Mouse (Mus musculus) neural tube, embryonic 11.5 days (tissue): ENCODE data around the gene Gm49353. TPM values are rescaled to one million over a fixed set of nuclear protein-coding genes. Genes with fewer than 3 reads are reported as not detected.
A peak's percentile ranks its signal among the peaks of the same experiment; 100 is the strongest.

Experiments
- ATAC-seq: fragments of 200-750 bp; cut with Nextera tagmentation; 2 replicates; pipeline ENCODE4 v1.8.0; 2017; ENCODE audit warnings: moderate number of reproducible peaks, mild to moderate bottlenecking, moderate TSS enrichment, moderate library complexity; ENCODE audit not compliant: insufficient read depth, low FRiP score, low TSS enrichment
- DNase-seq: peaks from one replicate; pipeline ENCODE4 v3.0.0-alpha.2; 2015; ENCODE audit warnings: low spot score
- H3K27ac ChIP-seq: fragments of 300-500 bp; sonication (generic); 2 replicates; pipeline ENCODE4 v1.5.1; 2014; ENCODE audit warnings: low read depth, mild to moderate bottlenecking, low read length
- H3K27me3 ChIP-seq: fragments of 300-500 bp; sonication (generic); 2 replicates; pipeline ENCODE4 v1.6.1; 2014; ENCODE audit warnings: mild to moderate bottlenecking, low read length, mixed read lengths; ENCODE audit not compliant: control insufficient read depth, insufficient read depth
- H3K36me3 ChIP-seq: fragments of 300-500 bp; sonication (generic); 2 replicates; pipeline ENCODE4 v1.6.1; 2014; ENCODE audit warnings: mild to moderate bottlenecking, low read length, moderate library complexity, mixed read lengths; ENCODE audit not compliant: control insufficient read depth, insufficient read depth
- H3K4me1 ChIP-seq: fragments of 300-500 bp; sonication (generic); 2 replicates; pipeline ENCODE4 v1.6.1; 2014; ENCODE audit warnings: low read length, mixed read lengths; ENCODE audit not compliant: control insufficient read depth, insufficient read depth
- H3K4me2 ChIP-seq: fragments of 300-500 bp; sonication (generic); 2 replicates; pipeline ENCODE4 v1.6.1; 2014; ENCODE audit warnings: low read depth, mild to moderate bottlenecking, moderate library complexity
- H3K4me3 ChIP-seq: fragments of 300-500 bp; sonication (generic); 2 replicates; pipeline ENCODE4 v1.5.1; 2014; ENCODE audit warnings: low read depth, low read length
- H3K9ac ChIP-seq: fragments of 300-500 bp; sonication (generic); 2 replicates; pipeline ENCODE4 v1.6.1; 2014; ENCODE audit warnings: mild to moderate bottlenecking, low read length
- H3K9me3 ChIP-seq: fragments of 300-500 bp; sonication (generic); 2 replicates; pipeline ENCODE4 v1.6.1; 2016; ENCODE audit warnings: low read length; ENCODE audit not compliant: control insufficient read depth
- WGBS: fragments of 180-500 bp; shearing (Covaris S2); extraction: QIAGEN DNeasy Blood & Tissue Kit; methylation state at CpG from one replicate; pipeline ENCODE4 v1.1.7; 2014; 5-methylcytosine and 5-hydroxymethylcytosine counted together
- polyA plus RNA-seq: library from polyadenylated mRNA; unstranded; fragments of >200 nt; fragmentation: Nextera tagmentation; extraction: Ambion mirVana; gene quantifications from 2 replicates; pipeline ENCODE4 v1.2.1, GENCODE M21; 2014

Gene Gm49353
- polyA plus RNA-seq, 1 experiment from 2014 or later = 5.1 TPM

DNA sequence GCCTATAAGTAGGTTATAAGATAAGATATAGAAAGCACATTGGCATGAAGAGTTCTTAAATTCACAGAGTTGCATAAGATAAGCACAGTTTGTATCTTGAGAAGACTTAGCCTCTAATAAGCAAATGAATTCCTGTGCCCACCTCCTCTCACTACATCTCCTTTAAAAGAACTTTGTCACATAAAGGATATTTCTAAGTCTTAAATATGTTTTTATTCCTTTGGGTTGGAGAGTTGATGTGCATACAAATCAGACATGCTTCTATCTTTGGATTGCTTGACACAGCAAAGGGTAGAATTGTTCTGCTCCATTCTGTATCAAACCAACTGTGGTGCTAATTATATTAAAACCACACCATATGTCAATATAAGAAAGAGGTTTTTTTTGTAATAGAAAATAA is 5.0 kb upstream of the Gm49353 start:
- Histone ChIP-seq H3K9me3 (no peaks in the 10 kb centered on the region), H3K9ac (no peak overlapping the region), H3K4me2 (no peak overlapping the region), H3K27ac (no peak overlapping the region), H3K4me1 (no peaks in the 10 kb centered on the region), H3K27me3 (no peaks in the 10 kb centered on the region), H3K4me3 (no peak overlapping the region), H3K36me3 (peaks cover 12% of the 10 kb centered on the region)
- no peak for ATAC-seq
- no peak for DNase-seq

- H3K27ac ChIP-seq = no peak overlapping the region
- DNase-seq (no peak), ATAC-seq (no peak)
- H3K4me1 ChIP-seq = no peaks in the 10 kb centered on the region
- H3K4me2 ChIP-seq = no peak overlapping the region
- H3K4me3 ChIP-seq = no peak overlapping the region
- peaks cover 12% of the 10 kb centered on the region for H3K36me3 ChIP-seq
- WGBS = 98% methylated on average over 33 of the region's 33 CpGs
- H3K27me3 ChIP-seq = no peaks in the 10 kb centered on the region
- no peaks in the 10 kb centered on the region for H3K9me3 ChIP-seq
- H3K9ac ChIP-seq = no peak overlapping the region
These were observed 1.9 kb upstream of the Gm49353 start for GRCm38 (mm10) chr10:29196811-29197210.

DNA sequence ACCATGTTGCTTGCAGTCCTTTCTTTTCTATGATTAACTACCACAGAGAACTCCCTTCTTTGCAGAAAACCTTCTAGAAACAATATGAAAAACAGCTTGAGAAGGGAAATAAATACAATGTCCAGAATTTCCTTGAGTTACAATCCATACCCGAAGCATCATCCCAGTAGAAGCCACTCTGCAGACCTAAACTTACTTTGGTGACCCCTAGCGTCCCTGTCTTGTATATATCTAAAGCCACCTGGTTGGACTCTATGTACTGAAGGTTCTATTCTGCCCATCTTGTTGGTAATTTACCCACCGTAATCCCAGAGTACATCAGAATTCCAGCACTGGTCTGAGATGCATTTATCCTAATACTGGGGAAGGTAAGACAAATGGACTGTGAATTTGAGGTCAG is 1.1 kb downstream of the Gm49353 start:
- no peaks in the 10 kb centered on the region for H3K4me1 ChIP-seq
- H3K9ac ChIP-seq = no peak overlapping the region
- no peak for ATAC-seq
- peaks cover 12% of the 10 kb centered on the region for H3K36me3 ChIP-seq
- WGBS = 77% methylated on average over 3 of the region's 3 CpGs
- no peaks in the 10 kb centered on the region for H3K9me3 ChIP-seq
- no peak overlapping the region for H3K4me3 ChIP-seq
- DNase-seq = no peak
- H3K4me2 ChIP-seq = no peak overlapping the region
- H3K27me3 ChIP-seq = no peaks in the 10 kb centered on the region
- H3K27ac ChIP-seq = no peak overlapping the region

GRCm38 (mm10) chr10:29200609-29201008 is 1.9 kb downstream of the Gm49353 start:
- Histone ChIP-seq H3K4me1 (no peaks in the 10 kb centered on the region), H3K36me3 (peaks cover 12% of the 10 kb centered on the region)

GRCm38 (mm10) chr10:29206730-29207129 is 8.0 kb downstream of the Gm49353 start:
- no peak overlapping the region for H3K4me2 ChIP-seq
- H3K9ac ChIP-seq = no peak overlapping the region
- ATAC-seq = no peak
- no peaks in the 10 kb centered on the region for H3K36me3 ChIP-seq
- DNase-seq = peak; percentile 32
- no peak overlapping the region for H3K4me3 ChIP-seq
- peaks cover under 1% of the 10 kb centered on the region; the same call in 1 of the 2 replicates for H3K4me1 ChIP-seq
- no peak overlapping the region for H3K27ac ChIP-seq
- no peaks in the 10 kb centered on the region for H3K9me3 ChIP-seq
- H3K27me3 ChIP-seq = no peaks in the 10 kb centered on the region

More at GRCm38 (mm10) chr10:29200609-29201008, 1.9 kb downstream of the Gm49353 start:
- 93% methylated on average over 1 of the region's 1 CpGs for WGBS
- H3K27ac ChIP-seq = no peak overlapping the region
- DNase-seq (no peak), ATAC-seq (no peak)
- no peaks in the 10 kb centered on the region for H3K9me3 ChIP-seq
- no peaks in the 10 kb centered on the region for H3K27me3 ChIP-seq
- H3K4me2 ChIP-seq = no peak overlapping the region
- H3K4me3 ChIP-seq = no peak overlapping the region
- H3K9ac ChIP-seq = no peak overlapping the region

DNA sequence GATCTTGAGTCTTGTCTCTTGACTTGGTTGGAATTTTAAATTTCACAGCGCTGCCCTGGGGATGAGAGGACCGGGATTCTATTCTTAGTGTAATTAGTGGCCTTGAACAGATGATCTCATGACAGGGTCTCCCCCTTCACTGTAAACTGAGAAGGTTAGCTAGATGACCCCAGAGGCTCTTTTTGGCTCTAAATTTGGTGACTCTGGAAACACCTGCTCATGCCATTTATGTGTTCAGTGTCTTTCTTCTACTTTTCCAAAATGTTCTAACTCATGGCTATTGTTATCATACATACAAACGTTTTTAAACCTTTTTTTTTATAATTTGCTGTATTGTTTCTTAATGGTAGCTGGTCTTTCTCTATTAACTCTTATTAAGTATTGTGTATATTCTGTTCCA is 10.0 kb downstream of the Gm49353 start:
- Histone ChIP-seq H3K27me3 (no peaks in the 10 kb centered on the region), H3K9me3 (no peaks in the 10 kb centered on the region), H3K9ac (no peak overlapping the region), H3K4me1 (peaks cover 2% of the 10 kb centered on the region; the same call in 1 of the 2 replicates), H3K27ac (no peak overlapping the region), H3K36me3 (no peaks in the 10 kb centered on the region), H3K4me3 (no peak overlapping the region), H3K4me2 (no peak overlapping the region)
- 56% methylated on average over 3 of the region's 3 CpGs for WGBS
- ATAC-seq (no peak), DNase-seq (no peak)

DNA sequence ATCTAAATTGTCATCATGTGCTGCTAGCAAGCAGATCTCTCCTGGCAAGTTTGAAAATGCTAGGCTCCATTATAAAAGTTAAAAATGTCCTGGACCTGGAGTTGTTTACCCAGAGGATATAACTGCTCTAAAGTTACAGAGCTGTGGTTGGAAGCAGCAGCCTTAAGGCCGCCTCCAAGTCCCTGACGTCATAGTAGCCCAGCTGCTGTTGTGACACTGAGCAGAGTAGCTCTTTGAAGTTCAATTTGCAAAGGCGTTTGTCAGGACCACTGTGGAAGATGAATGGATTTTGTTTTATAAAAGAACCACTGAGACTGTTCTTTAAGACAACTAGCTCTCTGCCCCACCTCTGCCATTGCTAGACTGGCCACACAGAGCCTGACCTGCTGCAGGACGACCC is 12.7 kb downstream of the Gm49353 start, which contains the start of gene 9330159F19Rik:
Gene 9330159F19Rik (plus strand): TSS at position 154 of the 400 bp plus-strand sequence.
- Histone ChIP-seq H3K9me3 (no peaks in the 10 kb centered on the region), H3K4me2 (no peak within 1 kb of the TSS), H3K36me3 (no peaks in the 10 kb centered on the region), H3K27ac (no peak within 1 kb of the TSS), H3K4me3 (no peak within 1 kb of the TSS), H3K27me3 (no peaks in the 10 kb centered on the region), H3K9ac (no peak within 1 kb of the TSS), H3K4me1 (peaks cover 2% of the 10 kb centered on the region; the same call in 1 of the 2 replicates)
- ATAC-seq (peak; percentile 72), DNase-seq (peak; percentile 59)
- WGBS = 6% methylated on average over 4 of the region's 4 CpGs

DNA sequence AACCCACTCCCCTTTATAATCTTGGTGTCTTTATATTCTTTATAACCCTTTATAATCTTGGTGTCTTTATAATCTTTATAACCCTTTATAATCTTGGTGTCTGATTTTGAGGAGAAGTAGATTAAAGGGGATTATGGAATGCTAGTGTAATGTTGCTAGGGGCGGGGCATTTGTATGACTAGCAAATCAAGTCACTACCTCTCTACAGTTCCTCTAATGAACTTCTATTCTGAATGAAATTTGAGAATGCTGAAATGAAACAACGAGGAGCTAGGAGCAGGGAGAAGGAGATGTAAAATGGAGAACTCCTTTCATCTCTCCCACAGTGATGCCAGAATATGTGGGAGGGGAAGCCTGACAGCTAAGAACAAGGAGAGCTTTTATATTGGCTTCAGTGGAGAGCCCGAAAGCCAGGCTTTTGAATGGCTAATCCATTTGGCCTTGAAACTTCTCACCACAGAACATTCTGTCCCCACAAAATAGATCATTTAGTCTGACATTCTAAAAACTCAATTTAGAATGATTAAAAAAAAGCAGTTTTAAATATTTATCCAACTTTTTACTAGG is 14.9 kb downstream of the Gm49353 start:
- Histone ChIP-seq H3K4me1 (peaks cover 2% of the 10 kb centered on the region; the same call in 1 of the 2 replicates), H3K9ac (no peak overlapping the region), H3K36me3 (no peaks in the 10 kb centered on the region), H3K27ac (no peak overlapping the region), H3K9me3 (no peaks in the 10 kb centered on the region), H3K4me3 (no peak overlapping the region), H3K27me3 (no peaks in the 10 kb centered on the region), H3K4me2 (no peak overlapping the region)
- DNase-seq (no peak), ATAC-seq (no peak)
- 46% methylated on average over 3 of the region's 3 CpGs for WGBS

DNA sequence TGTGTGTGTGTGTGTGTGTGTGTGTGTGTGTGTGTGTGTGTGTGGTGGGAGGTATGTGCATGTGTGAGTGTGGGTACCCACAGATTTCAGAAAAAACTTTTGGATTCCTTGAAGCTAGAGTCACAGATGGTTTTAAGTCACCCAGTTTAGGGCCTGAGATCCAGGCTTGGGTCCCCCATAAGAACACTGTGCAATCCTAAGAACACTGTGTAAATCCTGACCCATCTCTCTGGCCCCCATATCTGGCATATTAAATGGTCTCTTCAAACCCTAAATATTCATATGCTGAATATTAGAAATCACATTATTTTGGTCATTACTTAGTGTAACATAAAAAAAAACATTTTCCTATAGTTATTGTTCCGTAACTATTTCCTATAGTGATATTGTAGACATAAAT is 18.2 kb downstream of the Gm49353 start:
- Histone ChIP-seq H3K4me3 (no peak overlapping the region), H3K9me3 (no peaks in the 10 kb centered on the region), H3K27ac (no peak overlapping the region), H3K4me2 (no peak overlapping the region), H3K36me3 (no peaks in the 10 kb centered on the region), H3K27me3 (no peaks in the 10 kb centered on the region), H3K9ac (no peak overlapping the region), H3K4me1 (no peaks in the 10 kb centered on the region)
- WGBS = 96% methylated on average over 1 of the region's 1 CpGs
- DNase-seq (no peak), ATAC-seq (no peak)
